Mouse (Mus musculus) heart, embryonic 13.5 days (tissue): ENCODE results near the gene Dhx16. TPM values are rescaled to one million over a fixed set of nuclear protein-coding genes. Genes with fewer than 3 reads are reported as not detected.

Source experiments
- ATAC-seq: fragments of 200-750 bp; cut with Nextera tagmentation; 2 replicates; pipeline ENCODE4 v1.8.0; 2017; ENCODE audit warnings: moderate TSS enrichment; ENCODE audit not compliant: insufficient number of reproducible peaks, low FRiP score, low TSS enrichment; ENCODE audit errors: extremely low read depth
- H3K27ac ChIP-seq: fragments of 300-500 bp; sonication (generic); replicated peaks from 2 replicates; pipeline ENCODE4 v1.5.1; 2015; ENCODE audit warnings: moderate library complexity, mild to moderate bottlenecking, inconsistent platforms
- H3K27me3 ChIP-seq: fragments of 300-500 bp; sonication (generic); replicated peaks from 2 replicates; pipeline ENCODE4 v1.6.1; 2015; ENCODE audit warnings: mild to moderate bottlenecking, inconsistent platforms
- H3K36me3 ChIP-seq: fragments of 300-500 bp; sonication (generic); 2 replicates; pipeline ENCODE4 v1.6.1; 2015; ENCODE audit warnings: mild to moderate bottlenecking, inconsistent platforms
- H3K4me1 ChIP-seq: fragments of 300-500 bp; sonication (generic); 2 replicates; pipeline ENCODE4 v1.6.1; 2015; ENCODE audit warnings: inconsistent platforms
- H3K4me2 ChIP-seq: fragments of 300-500 bp; sonication (generic); 2 replicates; pipeline ENCODE4 v1.6.1; 2015; ENCODE audit warnings: inconsistent platforms, mild to moderate bottlenecking, moderate library complexity
- H3K4me3 ChIP-seq: fragments of 300-500 bp; sonication (generic); 2 replicates; pipeline ENCODE4 v1.5.1; 2015; ENCODE audit warnings: moderate library complexity, mild to moderate bottlenecking, inconsistent platforms
- H3K9ac ChIP-seq: fragments of 300-500 bp; sonication (generic); 2 replicates; pipeline ENCODE4 v1.6.1; 2015; ENCODE audit warnings: inconsistent platforms, mild to moderate bottlenecking, moderate library complexity
- H3K9me3 ChIP-seq: fragments of 300-500 bp; sonication (generic); 2 replicates; pipeline ENCODE4 v1.6.1; 2016; ENCODE audit warnings: inconsistent platforms
- WGBS: fragments of 180-500 bp; shearing (Covaris S2); methylation state at CpG from one replicate; pipeline ENCODE4 v1.1.7; 2015; ENCODE audit warnings: mixed read lengths; 5-methylcytosine and 5-hydroxymethylcytosine counted together
- polyA plus RNA-seq: library from polyadenylated mRNA; unstranded; fragments of >200 nt; fragmentation: Nextera tagmentation; extraction: Ambion mirVana; gene quantifications from 2 replicates; pipeline ENCODE4 v1.2.1, GENCODE M21; 2015

Dhx16 gene
- polyA plus RNA-seq, 1 experiment from 2014 or later, result 22.8 TPM

DNA sequence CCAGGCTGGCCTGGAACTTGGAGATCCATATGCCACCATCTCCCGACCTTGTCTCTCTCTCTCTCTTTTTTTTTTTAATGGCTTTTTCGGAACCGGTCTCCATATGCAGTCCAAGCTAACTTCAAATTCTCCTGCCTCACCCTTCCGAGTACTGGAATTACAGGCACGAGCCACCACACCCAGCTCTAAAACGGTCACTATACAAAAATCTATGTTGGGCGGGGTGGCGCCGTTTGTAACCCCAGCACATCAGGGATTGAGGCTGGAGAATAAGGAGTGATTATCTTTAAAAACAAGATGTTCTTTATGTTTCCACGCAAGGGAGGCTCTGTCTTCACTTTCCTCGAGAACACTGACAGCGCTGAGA is 18.8 kb upstream of the Dhx16 start:
- Histone ChIP-seq H3K4me3 (peak overlapping the region; percentile 87), H3K4me1 (peaks cover 25% of the 10 kb centered on the region), H3K9me3 (no peaks in the 10 kb centered on the region), H3K36me3 (peaks cover 34% of the 10 kb centered on the region), H3K4me2 (peak overlapping the region; percentile 78), H3K9ac (peak overlapping the region; percentile 89), H3K27ac (peak overlapping the region; percentile 95), H3K27me3 (no peaks in the 10 kb centered on the region)
- ATAC-seq, result no peak
- WGBS, result 5% methylated on average over 12 of the region's 12 CpGs

- WGBS, result 1% methylated on average over 47 of the region's 47 CpGs
- ATAC-seq, result peak; percentile 85
These were observed 18.3 kb upstream of the Dhx16 start, which contains the start of gene Nrm for GRCm38 (mm10) chr17:35861198-35861857. Gene Nrm (plus strand): TSS chr17:35861318.

GRCm38 (mm10) chr17:35864832-35865353 is 14.7 kb upstream of the Dhx16 start:
- H3K9ac ChIP-seq, result peak overlapping the region; percentile 91
- H3K9me3 ChIP-seq, result no peaks in the 10 kb centered on the region
- H3K4me2 ChIP-seq, result peak overlapping the region; percentile 96
- H3K36me3 ChIP-seq, result peaks cover 8% of the 10 kb centered on the region; the same call in 1 of the 2 replicates
- H3K27ac ChIP-seq, result peak overlapping the region; percentile 97
- H3K4me1 ChIP-seq, result peaks cover 55% of the 10 kb centered on the region
- ATAC-seq, result no peak
- no peaks in the 10 kb centered on the region for H3K27me3 ChIP-seq
- peak overlapping the region; percentile 68 for H3K4me3 ChIP-seq
- WGBS, result 29% methylated on average over 10 of the region's 10 CpGs

More at GRCm38 (mm10) chr17:35861198-35861857, 18.3 kb upstream of the Dhx16 start, which contains the start of gene Nrm:
- Histone ChIP-seq H3K36me3 (peaks cover 33% of the 10 kb centered on the region), H3K27me3 (no peaks in the 10 kb centered on the region), H3K9me3 (no peaks in the 10 kb centered on the region), H3K27ac (peak within 1 kb of the TSS; percentile 95), H3K4me3 (peak within 1 kb of the TSS; percentile 87), H3K9ac (peak within 1 kb of the TSS; percentile 89), H3K4me2 (peak within 1 kb of the TSS; percentile 78), H3K4me1 (peaks cover 25% of the 10 kb centered on the region)

DNA sequence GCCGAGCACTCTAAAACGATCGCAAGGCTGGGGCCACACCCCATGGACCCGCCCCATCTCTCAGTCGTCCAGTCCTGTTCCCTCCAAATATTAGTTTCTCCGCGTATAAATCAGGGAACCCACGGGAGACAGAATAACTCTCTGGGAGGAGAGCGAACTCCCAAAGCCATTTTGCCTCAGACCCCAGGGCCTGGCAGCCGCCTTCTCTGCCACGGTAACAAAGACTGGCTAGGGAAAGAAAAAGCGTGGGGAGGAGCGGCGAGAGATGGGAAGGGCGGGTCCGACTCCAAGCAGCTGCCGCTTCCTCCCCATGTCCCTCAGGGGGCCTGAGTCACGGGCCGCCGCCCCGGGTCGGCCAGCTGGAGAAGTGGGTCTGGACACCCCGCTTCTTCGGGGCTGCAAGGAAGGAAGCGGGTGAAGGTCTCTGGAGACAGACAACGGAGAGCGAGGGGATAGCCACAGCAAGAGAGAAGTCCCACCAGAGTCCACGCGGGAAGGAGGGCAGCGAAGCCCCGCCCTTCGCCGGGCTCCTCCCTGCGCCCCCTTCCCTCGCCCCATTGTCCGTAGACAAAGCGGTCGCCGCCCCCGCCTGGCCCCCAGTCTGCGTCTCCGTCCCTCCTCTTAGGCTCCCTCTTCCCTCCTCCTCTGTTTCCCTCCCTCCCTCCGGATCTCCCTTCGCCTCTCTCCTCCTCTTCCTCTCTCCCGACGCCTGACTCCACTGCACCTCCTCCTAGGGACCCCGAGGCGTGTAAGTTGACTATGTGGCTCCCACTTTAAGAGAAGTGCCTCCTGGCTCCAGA is 13.9 kb upstream of the Dhx16 start, which contains the start of gene Ppp1r18:
Ppp1r18 (plus strand) TSS at position 113 of the 800 bp plus-strand sequence.
- Histone ChIP-seq H3K27ac (peak within 1 kb of the TSS; percentile 97), H3K36me3 (peaks cover 11% of the 10 kb centered on the region), H3K9ac (peak within 1 kb of the TSS; percentile 91), H3K4me1 (peaks cover 59% of the 10 kb centered on the region), H3K4me2 (peak within 1 kb of the TSS; percentile 96), H3K9me3 (no peaks in the 10 kb centered on the region), H3K4me3 (peak within 1 kb of the TSS; percentile 68), H3K27me3 (no peaks in the 10 kb centered on the region)
- 1% methylated on average over 46 of the region's 48 CpGs for WGBS
- ATAC-seq, result peak; percentile 31; the same call in 1 of the 2 replicates

DNA sequence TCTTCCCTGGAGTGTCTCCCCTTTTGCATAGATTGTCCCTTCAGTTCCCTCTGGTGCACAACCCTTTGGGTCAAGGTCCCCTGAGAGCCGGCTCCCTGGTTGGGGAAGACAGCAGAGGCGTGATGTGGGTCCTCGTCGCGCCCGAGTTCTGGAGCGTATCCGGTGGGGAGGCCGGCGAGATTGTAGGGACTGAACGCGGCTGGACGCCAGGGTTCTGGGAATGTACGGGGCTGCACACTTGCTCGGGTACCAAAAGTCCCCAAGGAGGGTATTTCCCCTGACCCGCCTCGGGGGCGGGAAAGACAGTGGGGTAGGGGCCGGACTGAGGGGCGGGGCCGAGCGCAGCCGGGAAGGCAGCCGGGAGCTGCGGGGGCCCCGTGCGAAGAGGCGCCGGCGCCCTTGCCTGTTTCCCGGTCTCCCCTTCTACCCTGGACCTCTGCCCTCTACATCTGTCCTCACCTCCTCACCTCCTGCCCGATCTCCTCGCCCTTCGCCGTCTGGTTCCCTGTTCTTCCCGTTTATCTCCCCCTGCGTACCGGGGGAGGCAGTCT is 13.3 kb upstream of the Dhx16 start:
- WGBS, result 0% methylated on average over 30 of the region's 38 CpGs
- Histone ChIP-seq H3K36me3 (peaks cover 17% of the 10 kb centered on the region), H3K4me2 (peak overlapping the region; percentile 96), H3K27me3 (no peaks in the 10 kb centered on the region), H3K4me3 (peak overlapping the region; percentile 68), H3K9me3 (no peaks in the 10 kb centered on the region), H3K27ac (peak overlapping the region; percentile 97), H3K9ac (peak overlapping the region; percentile 91), H3K4me1 (peaks cover 63% of the 10 kb centered on the region)
- ATAC-seq, result peak; percentile 44; the same call in 1 of the 2 replicates

- Histone ChIP-seq H3K9ac (peak overlapping the region; percentile 91), H3K36me3 (peaks cover 23% of the 10 kb centered on the region), H3K27me3 (no peaks in the 10 kb centered on the region), H3K9me3 (no peaks in the 10 kb centered on the region), H3K4me2 (peak overlapping the region; percentile 96), H3K27ac (peak overlapping the region; percentile 97), H3K4me3 (peak overlapping the region; percentile 68), H3K4me1 (peaks cover 62% of the 10 kb centered on the region)
- WGBS, result 7% methylated on average over 26 of the region's 26 CpGs
- ATAC-seq, result no peak
These were observed 12.4 kb upstream of the Dhx16 start for GRCm38 (mm10) chr17:35866911-35867890.

DNA sequence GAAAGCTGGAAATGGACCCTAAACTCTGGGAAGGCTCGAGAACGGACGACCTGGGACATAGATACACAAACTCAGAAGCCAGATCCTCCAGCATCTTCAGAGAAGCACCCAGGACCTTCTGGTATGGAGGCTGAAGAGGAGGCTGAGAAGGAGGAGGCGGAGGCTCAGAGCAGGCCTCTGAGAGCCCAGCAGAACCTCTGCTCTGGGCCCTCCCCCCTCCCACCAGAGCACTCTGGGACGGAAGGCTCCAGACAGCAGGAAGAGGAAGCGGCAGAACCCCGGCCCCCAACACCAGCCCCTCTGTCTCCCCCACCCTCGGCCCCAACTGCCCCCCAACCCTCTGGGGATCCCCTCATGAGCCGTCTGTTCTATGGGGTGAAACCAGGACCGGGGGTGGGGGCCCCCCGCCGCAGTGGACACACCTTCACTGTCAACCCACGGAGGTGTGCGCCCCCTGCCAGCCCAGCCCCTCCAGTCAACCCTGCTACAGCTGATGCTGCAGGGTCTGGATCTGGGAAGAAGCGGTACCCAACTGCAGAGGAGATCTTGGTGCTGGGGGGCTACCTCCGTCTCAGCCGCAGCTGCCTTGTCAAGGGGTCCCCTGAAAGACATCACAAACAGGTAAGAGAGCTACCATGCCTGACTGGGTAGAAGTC is 11.3 kb upstream of the Dhx16 start:
- H3K4me3 ChIP-seq, result peak overlapping the region; percentile 68
- 23% methylated on average over 15 of the region's 17 CpGs for WGBS
- H3K27ac ChIP-seq, result peak overlapping the region; percentile 97
- no peaks in the 10 kb centered on the region for H3K27me3 ChIP-seq
- H3K9ac ChIP-seq, result peak overlapping the region; percentile 91
- peak overlapping the region; percentile 96 for H3K4me2 ChIP-seq
- peaks cover 30% of the 10 kb centered on the region for H3K36me3 ChIP-seq
- H3K4me1 ChIP-seq, result peaks cover 72% of the 10 kb centered on the region
- H3K9me3 ChIP-seq, result no peaks in the 10 kb centered on the region
- ATAC-seq, result no peak

DNA sequence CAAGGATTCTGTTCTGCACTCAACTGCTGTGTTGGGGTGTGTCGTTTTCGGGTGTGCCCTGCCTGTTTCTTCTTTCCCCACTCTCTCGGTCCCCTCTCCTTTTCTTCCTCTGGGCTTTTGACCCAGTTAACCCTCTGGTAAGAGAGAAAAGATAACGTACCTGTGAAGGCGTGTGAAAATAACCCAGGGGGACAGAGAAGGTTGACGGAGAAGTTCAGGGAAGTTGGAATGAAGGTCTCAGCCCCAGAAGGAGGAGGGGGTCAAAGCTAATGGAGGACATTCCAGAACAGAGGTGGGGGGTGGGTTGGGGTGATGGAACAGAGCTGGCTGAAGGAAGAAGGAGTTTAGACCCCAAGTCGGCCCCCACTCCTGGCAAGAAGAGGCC is 10.7 kb upstream of the Dhx16 start:
- Histone ChIP-seq H3K4me2 (peak overlapping the region; percentile 96), H3K27ac (peak overlapping the region; percentile 97), H3K9ac (peak overlapping the region; percentile 91), H3K4me3 (peak overlapping the region; percentile 68), H3K4me1 (peaks cover 78% of the 10 kb centered on the region), H3K27me3 (no peaks in the 10 kb centered on the region), H3K9me3 (no peaks in the 10 kb centered on the region), H3K36me3 (peaks cover 33% of the 10 kb centered on the region)
- ATAC-seq, result no peak
- 5% methylated on average over 7 of the region's 7 CpGs for WGBS

DNA sequence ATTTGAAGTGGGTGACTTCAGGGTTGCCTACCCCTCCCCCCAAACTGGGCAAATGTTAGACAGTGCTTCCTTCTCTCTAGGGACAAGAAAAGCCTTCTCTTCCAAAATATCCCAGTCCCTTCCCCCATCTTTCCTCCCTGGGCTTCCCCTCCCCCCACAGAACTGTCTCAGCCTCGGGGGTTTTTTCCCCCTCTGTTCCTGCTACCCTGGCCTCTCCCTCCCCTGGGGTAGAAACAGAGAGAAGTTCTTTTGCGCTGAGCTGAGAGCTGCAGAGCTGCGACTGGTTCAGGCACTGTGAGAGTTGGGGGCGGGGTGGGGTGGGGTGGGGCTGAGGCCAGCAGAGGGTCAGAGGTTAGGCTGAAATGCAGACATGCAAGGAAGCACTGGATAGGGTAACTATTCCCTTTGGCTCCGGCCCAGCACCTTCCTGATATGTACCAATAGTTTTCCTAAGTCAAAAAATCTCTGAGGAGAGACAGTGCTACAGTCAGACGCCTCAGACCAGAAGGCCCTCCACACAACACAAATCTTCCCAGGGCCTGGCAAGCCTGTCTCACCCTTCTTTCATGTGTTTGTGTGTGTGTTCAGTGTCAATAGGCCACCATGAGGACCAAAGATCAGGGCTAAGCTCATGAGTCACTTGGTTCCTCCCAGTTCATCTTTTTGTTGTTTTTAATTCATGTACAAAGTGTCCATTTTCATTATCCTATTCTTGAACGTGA is 10.1 kb upstream of the Dhx16 start:
- no peak for ATAC-seq
- Histone ChIP-seq H3K9me3 (no peaks in the 10 kb centered on the region), H3K36me3 (peaks cover 39% of the 10 kb centered on the region), H3K27me3 (no peaks in the 10 kb centered on the region), H3K4me3 (peak overlapping the region; percentile 68), H3K9ac (peak overlapping the region; percentile 91), H3K4me2 (peak overlapping the region; percentile 96), H3K27ac (peak overlapping the region; percentile 97), H3K4me1 (peaks cover 78% of the 10 kb centered on the region)
- WGBS, result 4% methylated on average over 7 of the region's 7 CpGs
